Mouse (Mus musculus) neural tube, embryonic 11.5 days (tissue): ENCODE results near the gene H2al2c. TPM values are rescaled to one million over a fixed set of nuclear protein-coding genes. Genes with fewer than 3 reads are reported as not detected.
"Not testable (repeated sequence)": the region's sequence is repeated elsewhere in the genome, so short reads cannot be mapped to it uniquely, and the experiment has no call there.

ENCODE experiments used
- ATAC-seq: fragments of 200-750 bp; cut with Nextera tagmentation; 2 replicates; pipeline ENCODE4 v1.8.0; 2017; ENCODE audit warnings: moderate number of reproducible peaks, mild to moderate bottlenecking, moderate TSS enrichment, moderate library complexity; ENCODE audit not compliant: insufficient read depth, low FRiP score, low TSS enrichment
- DNase-seq: peaks from one replicate; pipeline ENCODE4 v3.0.0-alpha.2; 2015; ENCODE audit warnings: low spot score
- H3K27ac ChIP-seq: fragments of 300-500 bp; sonication (generic); 2 replicates; pipeline ENCODE4 v1.5.1; 2014; ENCODE audit warnings: low read depth, mild to moderate bottlenecking, low read length
- H3K27me3 ChIP-seq: fragments of 300-500 bp; sonication (generic); 2 replicates; pipeline ENCODE4 v1.6.1; 2014; ENCODE audit warnings: mild to moderate bottlenecking, low read length, mixed read lengths; ENCODE audit not compliant: control insufficient read depth, insufficient read depth
- H3K36me3 ChIP-seq: fragments of 300-500 bp; sonication (generic); 2 replicates; pipeline ENCODE4 v1.6.1; 2014; ENCODE audit warnings: mild to moderate bottlenecking, low read length, moderate library complexity, mixed read lengths; ENCODE audit not compliant: control insufficient read depth, insufficient read depth
- H3K4me1 ChIP-seq: fragments of 300-500 bp; sonication (generic); 2 replicates; pipeline ENCODE4 v1.6.1; 2014; ENCODE audit warnings: low read length, mixed read lengths; ENCODE audit not compliant: control insufficient read depth, insufficient read depth
- H3K4me2 ChIP-seq: fragments of 300-500 bp; sonication (generic); 2 replicates; pipeline ENCODE4 v1.6.1; 2014; ENCODE audit warnings: low read depth, mild to moderate bottlenecking, moderate library complexity
- H3K4me3 ChIP-seq: fragments of 300-500 bp; sonication (generic); 2 replicates; pipeline ENCODE4 v1.5.1; 2014; ENCODE audit warnings: low read depth, low read length
- H3K9ac ChIP-seq: fragments of 300-500 bp; sonication (generic); 2 replicates; pipeline ENCODE4 v1.6.1; 2014; ENCODE audit warnings: mild to moderate bottlenecking, low read length
- H3K9me3 ChIP-seq: fragments of 300-500 bp; sonication (generic); 2 replicates; pipeline ENCODE4 v1.6.1; 2016; ENCODE audit warnings: low read length; ENCODE audit not compliant: control insufficient read depth
- WGBS: fragments of 180-500 bp; shearing (Covaris S2); extraction: QIAGEN DNeasy Blood & Tissue Kit; methylation state at CpG from one replicate; pipeline ENCODE4 v1.1.7; 2014; 5-methylcytosine and 5-hydroxymethylcytosine counted together
- polyA plus RNA-seq: library from polyadenylated mRNA; unstranded; fragments of >200 nt; fragmentation: Nextera tagmentation; extraction: Ambion mirVana; gene quantifications from 2 replicates; pipeline ENCODE4 v1.2.1, GENCODE M21; 2014

H2al2c gene
- polyA plus RNA-seq: not detected in 2 replicates

DNA sequence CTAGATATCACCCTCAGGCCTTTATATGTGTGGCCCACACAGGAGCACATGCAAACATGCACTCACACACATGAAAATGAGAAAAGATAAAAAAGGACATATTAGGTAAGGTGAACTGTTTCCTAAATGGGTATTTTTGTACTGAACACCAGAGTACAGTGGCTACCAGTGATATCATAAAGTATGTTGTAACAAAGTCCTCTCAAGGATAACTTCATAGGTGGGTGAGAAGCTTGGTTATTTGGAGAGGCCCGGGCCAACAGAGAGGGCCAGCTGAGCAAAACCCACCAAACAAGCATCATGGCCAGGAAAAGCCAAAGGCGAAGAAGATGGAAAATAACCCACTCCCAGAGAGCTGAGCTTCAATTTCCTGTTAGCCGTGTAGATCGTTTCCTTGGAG lies at the start of gene H2al2c:
H2al2c (plus strand) TSS at position 301 of the 400 bp plus-strand sequence.
- H3K9me3 ChIP-seq, H3K4me2 ChIP-seq, H3K36me3 ChIP-seq, ATAC-seq, H3K27me3 ChIP-seq, H3K27ac ChIP-seq, H3K4me1 ChIP-seq, H3K4me3 ChIP-seq, H3K9ac ChIP-seq, DNase-seq: not testable (repeated sequence)
- no CpG with 5 or more reads among the region's 4 CpGs for WGBS

Other genes with a start within 250 kb of the H2al2c start
- not detected in 2 replicates for gene Sry, start 64.6 kb downstream of the H2al2c start, polyA plus RNA-seq
- gene H2al2b, start 121.6 kb downstream of the H2al2c start, polyA plus RNA-seq: not detected in 2 replicates
- gene Gm4064, start 197.1 kb downstream of the H2al2c start, polyA plus RNA-seq: not detected in 2 replicates
- gene Rbmy, start 231.6 kb downstream of the H2al2c start, polyA plus RNA-seq: not detected in 2 replicates
- not detected in 2 replicates for gene Gm10256, start 231.6 kb downstream of the H2al2c start, polyA plus RNA-seq